Mouse (Mus musculus): ENCODE measurements at regions not wholly inside any gene's neighbourhood (a gene's known extent, or its start where the extent isn't known, plus 50 kb on each side); places are given as distances from the start of the nearest gene placed in this dataset.

- H3K9ac ChIP-seq (ENCODE audit: low read depth, low read length): no peak overlapping the region
- TF ChIP-seq CTCF (IDR thresholded peaks at IDR 0.05; ENCODE audit: low read depth): no peak
Observed at GRCm38 (mm10) chr12:95355151-95355550, 336.9 kb upstream of the Flrt2 start.

GRCm38 (mm10) chr12:95384248-95384964 lies 307.6 kb upstream of the Flrt2 start:
- H3K27ac ChIP-seq: no peak overlapping the region
- H3K27me3 ChIP-seq (ENCODE audit: insufficient read depth, low read length): no peaks in the 10 kb centered on the region
- no peak for ATAC-seq (replicated peaks; ENCODE audit: low FRiP score, low read depth)
- H3K9ac ChIP-seq (ENCODE audit: low read depth, low read length): no peak overlapping the region
- DNase-seq (ENCODE audit: low spot score): peak; percentile 66
- H3K4me3 ChIP-seq (replicated peaks; ENCODE audit: low read depth, low read length): no peak overlapping the region
- no peak for TF ChIP-seq CTCF (IDR thresholded peaks at IDR 0.05; ENCODE audit: low read depth)
- no peaks in the 10 kb centered on the region for H3K36me3 ChIP-seq (ENCODE audit: insufficient read depth, low read length)
- no peaks in the 10 kb centered on the region for H3K4me1 ChIP-seq (replicated peaks; ENCODE audit: insufficient read depth, low read length)
- 28% methylated on average over 3 of the region's 3 CpGs for WGBS
- H3K4me2 ChIP-seq (ENCODE audit: low read length): no peak overlapping the region
- H3K9me3 ChIP-seq (replicated peaks; ENCODE audit: low read length): no peaks in the 10 kb centered on the region

More at GRCm38 (mm10) chr12:95355151-95355550, 336.9 kb upstream of the Flrt2 start:
- Histone ChIP-seq H3K4me3 (replicated peaks; ENCODE audit: low read depth, low read length) (no peak overlapping the region), H3K27ac (no peak overlapping the region), H3K27me3 (ENCODE audit: insufficient read depth, low read length) (no peaks in the 10 kb centered on the region), H3K4me1 (replicated peaks; ENCODE audit: insufficient read depth, low read length) (no peaks in the 10 kb centered on the region), H3K9me3 (replicated peaks; ENCODE audit: low read length) (no peaks in the 10 kb centered on the region), H3K36me3 (ENCODE audit: insufficient read depth, low read length) (no peaks in the 10 kb centered on the region), H3K4me2 (ENCODE audit: low read length) (no peak overlapping the region)
- ATAC-seq (replicated peaks; ENCODE audit: low FRiP score, low read depth): no peak
- 46% methylated on average over 6 of the region's 6 CpGs for WGBS
- DNase-seq (ENCODE audit: low spot score): no peak

GRCm38 (mm10) chr12:95385688-95386087 lies 306.3 kb upstream of the Flrt2 start:
- Histone ChIP-seq H3K9me3 (replicated peaks; ENCODE audit: low read length) (no peaks in the 10 kb centered on the region), H3K27me3 (ENCODE audit: insufficient read depth, low read length) (no peaks in the 10 kb centered on the region), H3K36me3 (ENCODE audit: insufficient read depth, low read length) (no peaks in the 10 kb centered on the region), H3K4me2 (ENCODE audit: low read length) (no peak overlapping the region), H3K27ac (no peak overlapping the region), H3K4me3 (replicated peaks; ENCODE audit: low read depth, low read length) (no peak overlapping the region), H3K9ac (ENCODE audit: low read depth, low read length) (no peak overlapping the region), H3K4me1 (replicated peaks; ENCODE audit: insufficient read depth, low read length) (no peaks in the 10 kb centered on the region)
- 52% methylated on average over 3 of the region's 3 CpGs for WGBS
- no peak for TF ChIP-seq CTCF (IDR thresholded peaks at IDR 0.05; ENCODE audit: low read depth)
- ATAC-seq (replicated peaks; ENCODE audit: low FRiP score, low read depth) (no peak), DNase-seq (ENCODE audit: low spot score) (no peak)

- Histone ChIP-seq H3K36me3 (ENCODE audit: insufficient read depth, low read length) (no peaks in the 10 kb centered on the region), H3K4me3 (replicated peaks; ENCODE audit: low read depth, low read length) (no peak overlapping the region), H3K9me3 (replicated peaks; ENCODE audit: low read length) (no peaks in the 10 kb centered on the region), H3K9ac (ENCODE audit: low read depth, low read length) (no peak overlapping the region), H3K4me1 (replicated peaks; ENCODE audit: insufficient read depth, low read length) (0 out of 2 replicates have a peak, but pooled peaks cover 2% of the 10 kb centered on the region), H3K4me2 (ENCODE audit: low read length) (no peak overlapping the region), H3K27me3 (ENCODE audit: insufficient read depth, low read length) (no peaks in the 10 kb centered on the region), H3K27ac (no peak overlapping the region)
- 93% methylated on average over 2 of the region's 2 CpGs for WGBS
- no peak for ATAC-seq (replicated peaks; ENCODE audit: low FRiP score, low read depth)
- TF ChIP-seq CTCF (IDR thresholded peaks at IDR 0.05; ENCODE audit: low read depth): no peak
- no peak for DNase-seq (ENCODE audit: low spot score)
Observed at GRCm38 (mm10) chr12:95388185-95388584, 303.8 kb upstream of the Flrt2 start.

GRCm38 (mm10) chr12:95392821-95393220 lies 299.2 kb upstream of the Flrt2 start:
- no peak overlapping the region for H3K9ac ChIP-seq (ENCODE audit: low read depth, low read length)
- DNase-seq (ENCODE audit: low spot score): no peak
- no peak overlapping the region for H3K4me3 ChIP-seq (replicated peaks; ENCODE audit: low read depth, low read length)
- no peak for TF ChIP-seq CTCF (IDR thresholded peaks at IDR 0.05; ENCODE audit: low read depth)
- 0 out of 2 replicates have a peak, but pooled peaks cover 2% of the 10 kb centered on the region for H3K4me1 ChIP-seq (replicated peaks; ENCODE audit: insufficient read depth, low read length)
- H3K27ac ChIP-seq: no peak overlapping the region
- ATAC-seq (replicated peaks; ENCODE audit: low FRiP score, low read depth): no peak
- WGBS: 35% methylated on average over 1 of the region's 1 CpGs
- H3K36me3 ChIP-seq (ENCODE audit: insufficient read depth, low read length): no peaks in the 10 kb centered on the region
- no peaks in the 10 kb centered on the region for H3K27me3 ChIP-seq (ENCODE audit: insufficient read depth, low read length)
- no peaks in the 10 kb centered on the region for H3K9me3 ChIP-seq (replicated peaks; ENCODE audit: low read length)
- no peak overlapping the region for H3K4me2 ChIP-seq (ENCODE audit: low read length)

- WGBS: 78% methylated on average over 2 of the region's 2 CpGs
- Histone ChIP-seq H3K27ac (no peak overlapping the region), H3K4me1 (replicated peaks; ENCODE audit: insufficient read depth, low read length) (0 out of 2 replicates have a peak, but pooled peaks cover 2% of the 10 kb centered on the region), H3K9ac (ENCODE audit: low read depth, low read length) (no peak overlapping the region), H3K4me2 (ENCODE audit: low read length) (no peak overlapping the region), H3K36me3 (ENCODE audit: insufficient read depth, low read length) (no peaks in the 10 kb centered on the region), H3K4me3 (replicated peaks; ENCODE audit: low read depth, low read length) (no peak overlapping the region), H3K27me3 (ENCODE audit: insufficient read depth, low read length) (no peaks in the 10 kb centered on the region), H3K9me3 (replicated peaks; ENCODE audit: low read length) (no peaks in the 10 kb centered on the region)
- ATAC-seq (replicated peaks; ENCODE audit: low FRiP score, low read depth): no peak
- no peak for TF ChIP-seq CTCF (IDR thresholded peaks at IDR 0.05; ENCODE audit: low read depth)
- no peak for DNase-seq (ENCODE audit: low spot score)
Observed at GRCm38 (mm10) chr12:95394991-95395530, 297.0 kb upstream of the Flrt2 start.
